Mouse (Mus musculus): Measurements from ENCODE around the gene Dscam. TPM values are rescaled to one million over a fixed set of nuclear protein-coding genes. Genes with fewer than 3 reads are reported as not detected.

Dscam gene
- polyA plus RNA-seq, 1 experiment from 2014 or later, result 0.03 TPM

- ATAC-seq (ENCODE audit: low read depth) (no peak), DNase-seq (no peak)
- Histone ChIP-seq H3K4me3 (replicated peaks) (no peak overlapping the region), H3K9me3 (replicated peaks) (no peaks in the 10 kb centered on the region), H3K27me3 (no peaks in the 10 kb centered on the region), H3K9ac (no peak overlapping the region), H3K4me1 (replicated peaks) (no peaks in the 10 kb centered on the region), H3K27ac (no peak overlapping the region), H3K36me3 (no peaks in the 10 kb centered on the region), H3K4me2 (no peak overlapping the region)
- WGBS (ENCODE audit: insufficient replicate concordance), result 59% methylated on average over 7 of the region's 7 CpGs
These were observed 540.3 kb downstream of the Dscam start for GRCm38 (mm10) chr16:96630241-96630640.

- Histone ChIP-seq H3K4me2 (no peak overlapping the region), H3K9ac (no peak overlapping the region), H3K36me3 (no peaks in the 10 kb centered on the region), H3K9me3 (replicated peaks) (no peaks in the 10 kb centered on the region), H3K4me3 (replicated peaks) (no peak overlapping the region), H3K27ac (no peak overlapping the region), H3K27me3 (no peaks in the 10 kb centered on the region), H3K4me1 (replicated peaks) (no peaks in the 10 kb centered on the region)
- DNase-seq, result no peak
- 70% methylated on average over 5 of the region's 5 CpGs for WGBS (ENCODE audit: insufficient replicate concordance)
- no peak for ATAC-seq (ENCODE audit: low read depth)
These were observed 540.9 kb downstream of the Dscam start for GRCm38 (mm10) chr16:96629623-96630022.

- H3K27ac ChIP-seq, result no peak overlapping the region
- H3K27me3 ChIP-seq, result no peaks in the 10 kb centered on the region
- H3K4me2 ChIP-seq, result no peak overlapping the region
- no peak for ATAC-seq (ENCODE audit: low read depth)
- 60% methylated on average over 4 of the region's 4 CpGs for WGBS (ENCODE audit: insufficient replicate concordance)
- no peaks in the 10 kb centered on the region for H3K9me3 ChIP-seq (replicated peaks)
- DNase-seq, result no peak
- H3K9ac ChIP-seq, result no peak overlapping the region
- H3K4me1 ChIP-seq (replicated peaks), result no peaks in the 10 kb centered on the region
- no peaks in the 10 kb centered on the region for H3K36me3 ChIP-seq
- no peak overlapping the region for H3K4me3 ChIP-seq (replicated peaks)
These were observed 545.1 kb downstream of the Dscam start for GRCm38 (mm10) chr16:96625468-96625867.

GRCm38 (mm10) chr16:96624570-96625411 lies 545.8 kb downstream of the Dscam start:
- Histone ChIP-seq H3K4me1 (replicated peaks) (no peaks in the 10 kb centered on the region), H3K9me3 (replicated peaks) (no peaks in the 10 kb centered on the region), H3K9ac (no peak overlapping the region), H3K27me3 (no peaks in the 10 kb centered on the region), H3K4me2 (no peak overlapping the region), H3K27ac (no peak overlapping the region), H3K36me3 (no peaks in the 10 kb centered on the region), H3K4me3 (replicated peaks) (no peak overlapping the region)
- 47% methylated on average over 7 of the region's 7 CpGs for WGBS (ENCODE audit: insufficient replicate concordance)
- DNase-seq (no peak), ATAC-seq (ENCODE audit: low read depth) (no peak)

- H3K4me3 ChIP-seq (replicated peaks), result no peak overlapping the region
- no peaks in the 10 kb centered on the region for H3K36me3 ChIP-seq
- H3K27ac ChIP-seq, result no peak overlapping the region
- no peaks in the 10 kb centered on the region for H3K4me1 ChIP-seq (replicated peaks)
- H3K9me3 ChIP-seq (replicated peaks), result no peaks in the 10 kb centered on the region
- H3K4me2 ChIP-seq, result no peak overlapping the region
- ATAC-seq (ENCODE audit: low read depth) (no peak), DNase-seq (no peak)
- no peaks in the 10 kb centered on the region for H3K27me3 ChIP-seq
- WGBS (ENCODE audit: insufficient replicate concordance), result 72% methylated on average over 6 of the region's 6 CpGs
- no peak overlapping the region for H3K9ac ChIP-seq
These were observed 549.7 kb downstream of the Dscam start for GRCm38 (mm10) chr16:96620861-96621260.

- WGBS (ENCODE audit: insufficient replicate concordance), result 88% methylated on average over 5 of the region's 5 CpGs
- no peaks in the 10 kb centered on the region for H3K27me3 ChIP-seq
- no peak overlapping the region for H3K4me2 ChIP-seq
- no peak overlapping the region for H3K4me3 ChIP-seq (replicated peaks)
- no peak for ATAC-seq (ENCODE audit: low read depth)
- no peak for DNase-seq
- no peaks in the 10 kb centered on the region for H3K36me3 ChIP-seq
- no peak overlapping the region for H3K9ac ChIP-seq
- H3K27ac ChIP-seq, result no peak overlapping the region
- no peaks in the 10 kb centered on the region for H3K4me1 ChIP-seq (replicated peaks)
- H3K9me3 ChIP-seq (replicated peaks), result no peaks in the 10 kb centered on the region
These were observed 550.1 kb downstream of the Dscam start for GRCm38 (mm10) chr16:96620402-96620801.

- 51% methylated on average over 4 of the region's 4 CpGs for WGBS (ENCODE audit: insufficient replicate concordance)
- no peak for DNase-seq
- Histone ChIP-seq H3K27ac (no peak overlapping the region), H3K4me1 (replicated peaks) (no peaks in the 10 kb centered on the region), H3K4me2 (no peak overlapping the region), H3K36me3 (no peaks in the 10 kb centered on the region), H3K27me3 (no peaks in the 10 kb centered on the region), H3K4me3 (replicated peaks) (no peak overlapping the region), H3K9ac (no peak overlapping the region), H3K9me3 (replicated peaks) (no peaks in the 10 kb centered on the region)
- no peak for ATAC-seq (ENCODE audit: low read depth)
These were observed 552.8 kb downstream of the Dscam start for GRCm38 (mm10) chr16:96617772-96618171.

GRCm38 (mm10) chr16:96613275-96613674 lies 557.3 kb downstream of the Dscam start:
- DNase-seq (no peak), ATAC-seq (ENCODE audit: low read depth) (no peak)
- H3K4me3 ChIP-seq (replicated peaks), result no peak overlapping the region
- no peak overlapping the region for H3K4me2 ChIP-seq
- H3K9me3 ChIP-seq (replicated peaks), result no peaks in the 10 kb centered on the region
- no peaks in the 10 kb centered on the region for H3K27me3 ChIP-seq
- no peaks in the 10 kb centered on the region for H3K36me3 ChIP-seq
- 46% methylated on average over 4 of the region's 4 CpGs for WGBS (ENCODE audit: insufficient replicate concordance)
- H3K27ac ChIP-seq, result no peak overlapping the region
- no peak overlapping the region for H3K9ac ChIP-seq
- no peaks in the 10 kb centered on the region for H3K4me1 ChIP-seq (replicated peaks)

- H3K36me3 ChIP-seq, result no peaks in the 10 kb centered on the region
- WGBS (ENCODE audit: insufficient replicate concordance), result 67% methylated on average over 1 of the region's 1 CpGs
- no peak overlapping the region for H3K4me2 ChIP-seq
- ATAC-seq (ENCODE audit: low read depth) (no peak), DNase-seq (no peak)
- no peaks in the 10 kb centered on the region for H3K4me1 ChIP-seq (replicated peaks)
- H3K4me3 ChIP-seq (replicated peaks), result no peak overlapping the region
- H3K9ac ChIP-seq, result no peak overlapping the region
- no peaks in the 10 kb centered on the region for H3K27me3 ChIP-seq
- no peaks in the 10 kb centered on the region for H3K9me3 ChIP-seq (replicated peaks)
- H3K27ac ChIP-seq, result no peak overlapping the region
These were observed 559.7 kb downstream of the Dscam start for GRCm38 (mm10) chr16:96610806-96611205.

GRCm38 (mm10) chr16:96602206-96602605 lies 568.3 kb downstream of the Dscam start:
- H3K4me3 ChIP-seq (replicated peaks), result no peak overlapping the region
- 64% methylated on average over 2 of the region's 2 CpGs for WGBS (ENCODE audit: insufficient replicate concordance)

GRCm38 (mm10) chr16:96600791-96601190 lies 569.8 kb downstream of the Dscam start:
- Histone ChIP-seq H3K4me1 (replicated peaks) (no peaks in the 10 kb centered on the region), H3K4me3 (replicated peaks) (no peak overlapping the region), H3K9me3 (replicated peaks) (no peaks in the 10 kb centered on the region), H3K36me3 (no peaks in the 10 kb centered on the region), H3K27me3 (no peaks in the 10 kb centered on the region), H3K4me2 (no peak overlapping the region), H3K9ac (no peak overlapping the region), H3K27ac (no peak overlapping the region)
- DNase-seq (no peak), ATAC-seq (ENCODE audit: low read depth) (no peak)
- WGBS (ENCODE audit: insufficient replicate concordance), result 71% methylated on average over 11 of the region's 11 CpGs

More at GRCm38 (mm10) chr16:96602206-96602605, 568.3 kb downstream of the Dscam start:
- Histone ChIP-seq H3K9me3 (replicated peaks) (no peaks in the 10 kb centered on the region), H3K4me1 (replicated peaks) (no peaks in the 10 kb centered on the region), H3K4me2 (no peak overlapping the region), H3K27me3 (no peaks in the 10 kb centered on the region), H3K27ac (no peak overlapping the region), H3K9ac (no peak overlapping the region), H3K36me3 (no peaks in the 10 kb centered on the region)
- DNase-seq (no peak), ATAC-seq (ENCODE audit: low read depth) (no peak)

GRCm38 (mm10) chr16:96599401-96600060 lies 571.0 kb downstream of the Dscam start:
- no peaks in the 10 kb centered on the region for H3K9me3 ChIP-seq (replicated peaks)
- no peak overlapping the region for H3K9ac ChIP-seq
- H3K4me1 ChIP-seq (replicated peaks), result no peaks in the 10 kb centered on the region
- no peak overlapping the region for H3K27ac ChIP-seq
- ATAC-seq (ENCODE audit: low read depth) (no peak), DNase-seq (no peak)
- no peak overlapping the region for H3K4me3 ChIP-seq (replicated peaks)
- no peaks in the 10 kb centered on the region for H3K27me3 ChIP-seq
- no peaks in the 10 kb centered on the region for H3K36me3 ChIP-seq
- no peak overlapping the region for H3K4me2 ChIP-seq
- WGBS (ENCODE audit: insufficient replicate concordance), result 66% methylated on average over 3 of the region's 3 CpGs
